Mouse (Mus musculus): Measurements from ENCODE around the gene Fam43b. TPM values are rescaled to one million over a fixed set of nuclear protein-coding genes. Genes with fewer than 3 reads are reported as not detected.

The Fam43b gene
- total RNA-seq, 1 experiment = 0.89 TPM

DNA sequence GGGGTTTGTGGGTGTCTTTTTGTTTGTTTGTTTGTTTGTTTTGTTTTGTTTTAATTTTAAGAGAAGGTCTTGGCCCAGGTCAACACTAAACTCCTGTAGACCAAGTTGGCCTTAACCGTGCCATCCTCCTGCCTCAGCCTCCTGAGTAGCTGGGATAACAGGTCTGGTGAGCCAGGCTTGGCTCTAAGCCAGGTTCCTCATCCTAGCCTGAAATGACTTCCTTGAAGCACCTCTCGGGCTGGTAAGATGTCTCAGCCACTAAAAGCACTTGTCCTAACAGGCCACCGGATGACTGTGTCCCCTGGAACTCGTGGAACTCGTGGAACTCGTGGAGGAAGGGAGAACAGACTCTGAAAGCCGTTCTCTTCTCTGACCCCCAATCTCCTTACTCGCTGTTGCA lies 40.2 kb downstream of the Fam43b start:
- H3K27ac ChIP-seq (ENCODE audit: insufficient read depth, low read depth, low read length, poor library complexity, severe bottlenecking) = no peak overlapping the region
- no peak for DNase-seq (ENCODE audit: low read depth, low spot score)
- in situ Hi-C loops (cut with MboI; ENCODE audit: low sequenced_read_pairs in 2 of 2, unreplicated experiment in 2 of 2) = no loop called here
- no peaks in the 10 kb centered on the region for H3K36me3 ChIP-seq (ENCODE audit: control insufficient read depth, insufficient read depth, low read length, poor library complexity, severe bottlenecking)
- H3K9me3 ChIP-seq (ENCODE audit: control insufficient read depth, insufficient read depth, low read depth, low read length) = no peaks in the 10 kb centered on the region
- no peak overlapping the region for H3K4me3 ChIP-seq (ENCODE audit: insufficient read depth in 1 of 2, low read depth in 1 of 2, low read length in 2 of 2, poor library complexity in 1 of 2, severe bottlenecking in 1 of 2)
- no peak overlapping the region for H3K9ac ChIP-seq (ENCODE audit: insufficient read depth, low read depth, low read length, poor library complexity, severe bottlenecking)
- TF ChIP-seq ZNF384 (IDR thresholded peaks at IDR 0.05; ENCODE audit: low read depth, low read length) (no peak), ZC3H11A (IDR thresholded peaks at IDR 0.05; ENCODE audit: borderline replicate concordance, low read depth, low read length) (no peak), HCFC1 (IDR thresholded peaks at IDR 0.05; ENCODE audit: borderline replicate concordance, insufficient read depth, low read length) (no peak), MAFK (IDR thresholded peaks at IDR 0.05; ENCODE audit: insufficient read depth, low read depth, low read length) (no peak), CHD2 (IDR thresholded peaks at IDR 0.05; ENCODE audit: low read depth, low read length) (no peak)
- H3K4me1 ChIP-seq (ENCODE audit: control insufficient read depth in 2 of 2, insufficient read depth in 2 of 2, low read length in 2 of 2, poor library complexity in 1 of 2) = peaks cover 0 to 5% of the 10 kb centered on the region in 2 experiments; a peak in 1 of 4 replicates

DNA sequence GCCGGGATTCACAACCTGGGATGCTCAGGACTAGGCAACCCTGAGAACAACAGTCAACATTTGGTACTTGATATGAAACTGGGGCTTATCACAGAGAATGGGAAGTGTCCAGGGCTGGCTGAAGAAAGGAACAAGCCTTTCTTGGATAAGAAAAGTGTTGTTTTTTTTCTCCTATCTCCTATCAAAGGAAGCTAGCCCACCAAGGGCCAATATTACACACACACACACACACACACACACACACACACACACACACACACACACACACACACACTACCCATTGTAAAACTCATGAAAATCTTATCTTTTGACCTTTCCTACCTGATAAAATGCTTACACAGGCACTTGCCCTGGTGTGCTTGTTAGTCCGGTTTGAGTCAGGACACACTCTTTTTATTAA lies 40.8 kb downstream of the Fam43b start:
- Histone ChIP-seq H3K9ac (ENCODE audit: insufficient read depth, low read depth, low read length, poor library complexity, severe bottlenecking) (no peak overlapping the region), H3K4me3 (ENCODE audit: insufficient read depth in 1 of 2, low read depth in 1 of 2, low read length in 2 of 2, poor library complexity in 1 of 2, severe bottlenecking in 1 of 2) (no peak overlapping the region), H3K27ac (ENCODE audit: insufficient read depth, low read depth, low read length, poor library complexity, severe bottlenecking) (no peak overlapping the region), H3K4me1 (ENCODE audit: control insufficient read depth in 2 of 2, insufficient read depth in 2 of 2, low read length in 2 of 2, poor library complexity in 1 of 2) (peaks cover 0 to 2% of the 10 kb centered on the region in 2 experiments; a peak in 1 of 4 replicates), H3K9me3 (ENCODE audit: control insufficient read depth, insufficient read depth, low read depth, low read length) (no peaks in the 10 kb centered on the region), H3K36me3 (ENCODE audit: control insufficient read depth, insufficient read depth, low read length, poor library complexity, severe bottlenecking) (no peaks in the 10 kb centered on the region)
- TF ChIP-seq MAFK (IDR thresholded peaks at IDR 0.05; ENCODE audit: insufficient read depth, low read depth, low read length) (no peak), HCFC1 (IDR thresholded peaks at IDR 0.05; ENCODE audit: borderline replicate concordance, insufficient read depth, low read length) (no peak), ZC3H11A (IDR thresholded peaks at IDR 0.05; ENCODE audit: borderline replicate concordance, low read depth, low read length) (no peak), ZNF384 (IDR thresholded peaks at IDR 0.05; ENCODE audit: low read depth, low read length) (no peak), CHD2 (IDR thresholded peaks at IDR 0.05; ENCODE audit: low read depth, low read length) (no peak)
- in situ Hi-C loops (cut with MboI; ENCODE audit: low sequenced_read_pairs in 2 of 2, unreplicated experiment in 2 of 2) = no loop called here
- no peak for DNase-seq (ENCODE audit: low read depth, low spot score)

- no peak overlapping the region for H3K4me3 ChIP-seq (ENCODE audit: insufficient read depth in 1 of 2, low read depth in 1 of 2, low read length in 2 of 2, poor library complexity in 1 of 2, severe bottlenecking in 1 of 2)
- H3K36me3 ChIP-seq (ENCODE audit: control insufficient read depth, insufficient read depth, low read length, poor library complexity, severe bottlenecking) = no peaks in the 10 kb centered on the region
- DNase-seq (ENCODE audit: low read depth, low spot score) = no peak
- no peak overlapping the region for H3K9ac ChIP-seq (ENCODE audit: insufficient read depth, low read depth, low read length, poor library complexity, severe bottlenecking)
- no peaks in the 10 kb centered on the region; a peak in 1 of 4 replicates for H3K4me1 ChIP-seq (ENCODE audit: control insufficient read depth in 2 of 2, insufficient read depth in 2 of 2, low read length in 2 of 2, poor library complexity in 1 of 2)
- H3K9me3 ChIP-seq (ENCODE audit: control insufficient read depth, insufficient read depth, low read depth, low read length) = no peaks in the 10 kb centered on the region
- TF ChIP-seq ZC3H11A (IDR thresholded peaks at IDR 0.05; ENCODE audit: borderline replicate concordance, low read depth, low read length) = no peak
- TF ChIP-seq HCFC1 (IDR thresholded peaks at IDR 0.05; ENCODE audit: borderline replicate concordance, insufficient read depth, low read length) = no peak
- no peak for TF ChIP-seq MAFK (IDR thresholded peaks at IDR 0.05; ENCODE audit: insufficient read depth, low read depth, low read length)
- no peak for TF ChIP-seq ZNF384 (IDR thresholded peaks at IDR 0.05; ENCODE audit: low read depth, low read length)
- no peak for TF ChIP-seq CHD2 (IDR thresholded peaks at IDR 0.05; ENCODE audit: low read depth, low read length)
- in situ Hi-C loops (cut with MboI; ENCODE audit: low sequenced_read_pairs in 2 of 2, unreplicated experiment in 2 of 2) = no loop called here
- H3K27ac ChIP-seq (ENCODE audit: insufficient read depth, low read depth, low read length, poor library complexity, severe bottlenecking) = no peak overlapping the region
These were observed 42.7 kb downstream of the Fam43b start for GRCm38 (mm10) chr4:138353438-138354171.

- in situ Hi-C loops (cut with MboI; ENCODE audit: low sequenced_read_pairs in 2 of 2, unreplicated experiment in 2 of 2) = no loop called here
- no peak for TF ChIP-seq HCFC1 (IDR thresholded peaks at IDR 0.05; ENCODE audit: borderline replicate concordance, insufficient read depth, low read length)
- no peak for TF ChIP-seq ZNF384 (IDR thresholded peaks at IDR 0.05; ENCODE audit: low read depth, low read length)
- TF ChIP-seq CHD2 (IDR thresholded peaks at IDR 0.05; ENCODE audit: low read depth, low read length) = no peak
- TF ChIP-seq ZC3H11A (IDR thresholded peaks at IDR 0.05; ENCODE audit: borderline replicate concordance, low read depth, low read length) = no peak
- TF ChIP-seq MAFK (IDR thresholded peaks at IDR 0.05; ENCODE audit: insufficient read depth, low read depth, low read length) = no peak
These were observed 43.6 kb downstream of the Fam43b start for GRCm38 (mm10) chr4:138352692-138353091.

More at GRCm38 (mm10) chr4:138352692-138353091, 43.6 kb downstream of the Fam43b start:
- H3K9me3 ChIP-seq (ENCODE audit: control insufficient read depth, insufficient read depth, low read depth, low read length) = no peaks in the 10 kb centered on the region
- no peak overlapping the region for H3K4me3 ChIP-seq (ENCODE audit: insufficient read depth in 1 of 2, low read depth in 1 of 2, low read length in 2 of 2, poor library complexity in 1 of 2, severe bottlenecking in 1 of 2)
- no peaks in the 10 kb centered on the region for H3K36me3 ChIP-seq (ENCODE audit: control insufficient read depth, insufficient read depth, low read length, poor library complexity, severe bottlenecking)
- no peak overlapping the region for H3K9ac ChIP-seq (ENCODE audit: insufficient read depth, low read depth, low read length, poor library complexity, severe bottlenecking)
- DNase-seq (ENCODE audit: low read depth, low spot score) = no peak
- H3K4me1 ChIP-seq (ENCODE audit: control insufficient read depth in 2 of 2, insufficient read depth in 2 of 2, low read length in 2 of 2, poor library complexity in 1 of 2) = no peaks in the 10 kb centered on the region; a peak in 1 of 4 replicates
- H3K27ac ChIP-seq (ENCODE audit: insufficient read depth, low read depth, low read length, poor library complexity, severe bottlenecking) = no peak overlapping the region
